Mouse (Mus musculus): ENCODE measurements around the gene Snu13. TPM values are rescaled to one million over a fixed set of nuclear protein-coding genes. Genes with fewer than 3 reads are reported as not detected.
A peak's percentile ranks its signal among the peaks of the same experiment; 100 is the strongest.

The Snu13 gene
- polyA plus RNA-seq, 1 experiment from 2014 or later: 284 TPM

GRCm38 (mm10) chr15:81993992-81994391 lies 53.4 kb downstream of the Snu13 start:
- no peaks in the 10 kb centered on the region for H3K9me3 ChIP-seq (ENCODE audit: control insufficient read depth, low read depth, low read length)
- 70% methylated on average over 6 of the region's 6 CpGs for whole genome bisulfite sequencing
- ATAC-seq (ENCODE audit: insufficient number of reproducible peaks, insufficient read depth, low FRiP score, low read depth): no peak
- H3K9ac ChIP-seq (replicated peaks; ENCODE audit: low read depth, low read length): no peak overlapping the region
- no peak overlapping the region for H3K27ac ChIP-seq (ENCODE audit: low read length)
- H3K4me2 ChIP-seq (replicated peaks; ENCODE audit: low read depth, low read length): no peak overlapping the region
- no peaks in the 10 kb centered on the region for H3K4me1 ChIP-seq (ENCODE audit: control insufficient read depth, insufficient read depth, low read length)
- H3K4me3 ChIP-seq (ENCODE audit: low read depth, low read length): no peak overlapping the region
- no peaks in the 10 kb centered on the region for H3K27me3 ChIP-seq (ENCODE audit: control insufficient read depth, insufficient read depth, low read length)
- H3K36me3 ChIP-seq (ENCODE audit: control insufficient read depth, insufficient read depth, low read length): peaks cover 26% of the 10 kb centered on the region

GRCm38 (mm10) chr15:81990549-81990948 lies 56.8 kb downstream of the Snu13 start:
- no peak overlapping the region for H3K9ac ChIP-seq (replicated peaks; ENCODE audit: low read depth, low read length)
- peak; percentile 54; the same call in 1 of the 2 replicates for ATAC-seq (ENCODE audit: insufficient number of reproducible peaks, insufficient read depth, low FRiP score, low read depth)
- H3K27me3 ChIP-seq (ENCODE audit: control insufficient read depth, insufficient read depth, low read length): no peaks in the 10 kb centered on the region
- H3K4me3 ChIP-seq (ENCODE audit: low read depth, low read length): no peak overlapping the region
- no peaks in the 10 kb centered on the region for H3K9me3 ChIP-seq (ENCODE audit: control insufficient read depth, low read depth, low read length)
- H3K27ac ChIP-seq (ENCODE audit: low read length): no peak overlapping the region
- H3K4me1 ChIP-seq (ENCODE audit: control insufficient read depth, insufficient read depth, low read length): no peaks in the 10 kb centered on the region
- H3K4me2 ChIP-seq (replicated peaks; ENCODE audit: low read depth, low read length): no peak overlapping the region
- WGBS: 55% methylated on average over 7 of the region's 7 CpGs
- peaks cover 7% of the 10 kb centered on the region; the same call in 1 of the 2 replicates for H3K36me3 ChIP-seq (ENCODE audit: control insufficient read depth, insufficient read depth, low read length)

Other genes with a start within 250 kb of the Snu13 start
- gene Tef, start 245.2 kb downstream of the Snu13 start, polyA plus RNA-seq (2014; fragmentation: Nextera tagmentation; extraction: Ambion mirVana): 23.7 and 25.6 TPM in 2 replicates
- 24.5 and 25.1 TPM in 2 replicates for gene Tob2, start 188.8 kb downstream of the Snu13 start, polyA plus RNA-seq (2014; fragmentation: Nextera tagmentation; extraction: Ambion mirVana)
- 153 and 157 TPM in 2 replicates for gene Phf5a, start 175.7 kb downstream of the Snu13 start, polyA plus RNA-seq (2014; fragmentation: Nextera tagmentation; extraction: Ambion mirVana)
- gene Aco2, start 175.3 kb downstream of the Snu13 start, polyA plus RNA-seq (2014; fragmentation: Nextera tagmentation; extraction: Ambion mirVana): 136 and 144 TPM in 2 replicates
- 62.7 and 68.0 TPM in 2 replicates for gene Polr3h, start 121.4 kb downstream of the Snu13 start, polyA plus RNA-seq (2014; fragmentation: Nextera tagmentation; extraction: Ambion mirVana)
- 15.7 and 18.3 TPM in 2 replicates for gene Csdc2, start 110.8 kb downstream of the Snu13 start, polyA plus RNA-seq (2014; fragmentation: Nextera tagmentation; extraction: Ambion mirVana)
- gene Pmm1, start 86.7 kb downstream of the Snu13 start, polyA plus RNA-seq (2014; fragmentation: Nextera tagmentation; extraction: Ambion mirVana): 29.9 and 37.2 TPM in 2 replicates
- gene 1700029P11Rik, start 67.1 kb downstream of the Snu13 start, polyA plus RNA-seq (2014; fragmentation: Nextera tagmentation; extraction: Ambion mirVana): not detected in 2 replicates
- gene Xrcc6, start 59.8 kb downstream of the Snu13 start, polyA plus RNA-seq (2014; fragmentation: Nextera tagmentation; extraction: Ambion mirVana): 75.4 and 90.0 TPM in 2 replicates
- gene Desi1, start 13.7 kb downstream of the Snu13 start, polyA plus RNA-seq (2014; fragmentation: Nextera tagmentation; extraction: Ambion mirVana): 24.2 and 26.3 TPM in 2 replicates
- gene 4930407I10Rik, start 11.6 kb upstream of the Snu13 start, polyA plus RNA-seq (2014; fragmentation: Nextera tagmentation; extraction: Ambion mirVana): not detected in 2 replicates
- 0.09 TPM in 1 of 2 replicates, not detected in the other for gene Mei1, start 22.4 kb upstream of the Snu13 start, polyA plus RNA-seq (2014; fragmentation: Nextera tagmentation; extraction: Ambion mirVana)
- gene Ccdc134, start 80.3 kb upstream of the Snu13 start, polyA plus RNA-seq (2014; fragmentation: Nextera tagmentation; extraction: Ambion mirVana): 17.7 and 18.4 TPM in 2 replicates
- gene Srebf2, start 99.6 kb upstream of the Snu13 start, polyA plus RNA-seq (2014; fragmentation: Nextera tagmentation; extraction: Ambion mirVana): 128 and 133 TPM in 2 replicates
- 0.30 and 0.39 TPM in 2 replicates for gene Shisa8, start 165.2 kb upstream of the Snu13 start, polyA plus RNA-seq (2014; fragmentation: Nextera tagmentation; extraction: Ambion mirVana)
- 0.18 TPM in 1 of 2 replicates, not detected in the other for gene Tnfrsf13c, start 176.8 kb upstream of the Snu13 start, polyA plus RNA-seq (2014; fragmentation: Nextera tagmentation; extraction: Ambion mirVana)
- 72.1 and 86.7 TPM in 2 replicates for gene Cenpm, start 197.2 kb upstream of the Snu13 start, polyA plus RNA-seq (2014; fragmentation: Nextera tagmentation; extraction: Ambion mirVana)
- not detected in 2 replicates for gene 1500009C09Rik, start 204.8 kb upstream of the Snu13 start, polyA plus RNA-seq (2014; fragmentation: Nextera tagmentation; extraction: Ambion mirVana)
- 16.1 and 16.6 TPM in 2 replicates for gene Sept3, start 227.3 kb upstream of the Snu13 start, polyA plus RNA-seq (2014; fragmentation: Nextera tagmentation; extraction: Ambion mirVana)

All from stomach, embryonic 14.5 days (tissue).